Comparison of ENCODE assay signal across 20 mouse cellular contexts in the genomic region with DNA sequence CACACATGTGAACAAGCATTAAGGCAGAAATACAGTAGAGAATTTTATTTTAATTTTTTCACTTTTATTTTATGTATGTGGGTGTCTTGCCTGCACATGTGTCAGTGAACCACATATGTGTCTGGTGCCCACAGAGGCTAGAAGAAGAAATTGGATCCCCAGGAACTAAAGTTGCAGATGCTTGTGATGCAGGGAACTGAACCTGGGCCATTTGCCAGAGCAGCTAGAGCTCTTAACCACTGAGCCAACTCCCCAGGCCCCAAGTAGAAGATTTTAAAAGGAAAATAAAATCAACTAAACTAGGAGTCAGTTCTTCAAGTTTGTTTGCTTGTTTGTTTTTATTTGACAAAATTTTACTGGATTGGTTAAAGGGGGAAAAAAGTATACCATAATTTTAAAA.
DNase-seq lines count a peak whose midpoint lies in the region; ATAC-seq lines count a peak whose summit lies in the region.
"Had no signal": no experiment of that assay in that cellular context is flagged by ENCODE, and none has a peak within 500 bp of the region (broad histone marks: within the 10 kb centered on the region; RNA-seq: fewer than 3 reads in every experiment).

No protein-coding gene starts in this region.

- peak; percentile 86 for DNase-seq in embryonic facial prominence, embryonic 14.5 days (ENCODE audit: low spot score)
- DNase-seq in embryonic facial prominence, embryonic 10.5 days (ENCODE audit: low spot score), result no peak
- DNase-seq in layer of hippocampus, adult 9-11 months, result peak; percentile 38
- no peak for DNase-seq in layer of hippocampus, adult 9-10 months (ENCODE audit: low spot score)
- peak; percentile 38 for DNase-seq in gastrocnemius, adult 18-20 months (ENCODE audit: low spot score)
- DNase-seq in gastrocnemius, postnatal 25 days, result peak; percentile 22
- no peak for DNase-seq in embryo, embryonic 11 days
- DNase-seq: cerebellum, adult 8-10 months; heart, postnatal 4 days; kidney, adult 9 months; lung, adult 18-20 months; spleen, adult 18-20 months had no signal

- H3K9me3 ChIP-seq in embryonic facial prominence, embryonic 14.5 days (ENCODE audit: control insufficient read depth, low read length), result no peaks in the 10 kb centered on the region
- no peaks in the 10 kb centered on the region for H3K9me3 ChIP-seq in embryonic facial prominence, embryonic 10.5 days
- H3K9me3 ChIP-seq: embryonic facial prominence, embryonic 12.5 days; forebrain, embryonic 13.5 days; hindbrain, embryonic 15.5 days; intestine, embryonic 15.5 days; limb, embryonic 12.5 days; liver, embryonic 12.5 days; midbrain, embryonic 12.5 days had no signal

- no peaks in the 10 kb centered on the region for H3K4me1 ChIP-seq in embryonic facial prominence, embryonic 14.5 days (ENCODE audit: control insufficient read depth, insufficient read depth, low read length)
- H3K4me1 ChIP-seq in embryonic facial prominence, embryonic 10.5 days, result peaks cover 11% of the 10 kb centered on the region
- H3K4me1 ChIP-seq: intestine, embryonic 15.5 days; limb, embryonic 12.5 days; liver, embryonic 12.5 days had no signal

- H3K4me2 ChIP-seq in embryonic facial prominence, embryonic 14.5 days (ENCODE audit: low read depth, low read length), result no peak overlapping the region
- H3K4me2 ChIP-seq: embryonic facial prominence, embryonic 12.5 days; forebrain, embryonic 13.5 days; hindbrain, embryonic 15.5 days; intestine, embryonic 15.5 days; limb, embryonic 12.5 days; liver, embryonic 12.5 days; midbrain, embryonic 12.5 days had no signal

- no peaks in the 10 kb centered on the region for H3K36me3 ChIP-seq in embryonic facial prominence, embryonic 14.5 days (ENCODE audit: control insufficient read depth, insufficient read depth, low read length)
- no peaks in the 10 kb centered on the region for H3K36me3 ChIP-seq in embryonic facial prominence, embryonic 10.5 days (replicated peaks)
- H3K36me3 ChIP-seq: embryonic facial prominence, embryonic 12.5 days; hindbrain, embryonic 15.5 days; intestine, embryonic 15.5 days; limb, embryonic 12.5 days; liver, embryonic 12.5 days; midbrain, embryonic 12.5 days had no signal

- no peak for ATAC-seq in embryonic facial prominence, embryonic 14.5 days (ENCODE audit: low read depth)
- ATAC-seq: forebrain, embryonic 13.5 days; intestine, embryonic 15.5 days; liver, embryonic 12.5 days had no signal

- H3K9ac ChIP-seq in embryonic facial prominence, embryonic 14.5 days (ENCODE audit: low read depth, low read length), result no peak overlapping the region
- H3K9ac ChIP-seq: embryonic facial prominence, embryonic 12.5 days; forebrain, embryonic 13.5 days; hindbrain, embryonic 15.5 days; intestine, embryonic 15.5 days; limb, embryonic 12.5 days; liver, embryonic 12.5 days; midbrain, embryonic 12.5 days had no signal

- H3K27ac ChIP-seq in embryonic facial prominence, embryonic 14.5 days (replicated peaks; ENCODE audit: low read depth, low read length), result no peak overlapping the region
- H3K27ac ChIP-seq in embryonic facial prominence, embryonic 10.5 days (replicated peaks), result no peak overlapping the region
- H3K27ac ChIP-seq: embryonic facial prominence, embryonic 12.5 days; forebrain, embryonic 13.5 days; hindbrain, embryonic 15.5 days; intestine, embryonic 15.5 days; limb, embryonic 12.5 days; liver, embryonic 12.5 days; midbrain, embryonic 12.5 days had no signal

- H3K27me3 ChIP-seq in embryonic facial prominence, embryonic 14.5 days (replicated peaks; ENCODE audit: control insufficient read depth, insufficient read depth, low read length), result no peaks in the 10 kb centered on the region
- no peaks in the 10 kb centered on the region for H3K27me3 ChIP-seq in embryonic facial prominence, embryonic 10.5 days (replicated peaks; ENCODE audit: low read depth, poor library complexity, severe bottlenecking)
- H3K27me3 ChIP-seq: embryonic facial prominence, embryonic 12.5 days; forebrain, embryonic 13.5 days; hindbrain, embryonic 15.5 days; intestine, embryonic 15.5 days; liver, embryonic 12.5 days; midbrain, embryonic 12.5 days had no signal

- no peak overlapping the region for H3K4me3 ChIP-seq in embryonic facial prominence, embryonic 14.5 days (ENCODE audit: low read depth, low read length)
- no peak overlapping the region for H3K4me3 ChIP-seq in embryonic facial prominence, embryonic 10.5 days
- H3K4me3 ChIP-seq: embryonic facial prominence, embryonic 12.5 days; erythroblast, embryonic 14.5 days; forebrain, embryonic 13.5 days; hindbrain, embryonic 15.5 days; intestine, embryonic 15.5 days; limb, embryonic 12.5 days; liver, embryonic 12.5 days; midbrain, embryonic 12.5 days had no signal

Comparison
In these comparisons a context has a peak if more than half of its experiments do, and no peak if none do; other contexts are left out.
1. DNase-seq: peak in embryonic facial prominence, embryonic 14.5 days (single experiment), layer of hippocampus, adult 9-11 months (single experiment), gastrocnemius, adult 18-20 months (single experiment) and gastrocnemius, postnatal 25 days (single experiment); none in embryonic facial prominence, embryonic 10.5 days (single experiment), layer of hippocampus, adult 9-10 months (single experiment) and embryo, embryonic 11 days (single experiment).